Mouse (Mus musculus): ENCODE data around the gene Abcg5.

The Abcg5 gene

GRCm38 (mm10) chr17:84645119-84645518 lies 37.7 kb downstream of the Abcg5 start:
- DNase-seq (ENCODE audit: low read depth, low spot score) = no peak

- no peak for DNase-seq (ENCODE audit: low read depth, low spot score)
Observed at GRCm38 (mm10) chr17:84644292-84645050, 38.3 kb downstream of the Abcg5 start.

DNA sequence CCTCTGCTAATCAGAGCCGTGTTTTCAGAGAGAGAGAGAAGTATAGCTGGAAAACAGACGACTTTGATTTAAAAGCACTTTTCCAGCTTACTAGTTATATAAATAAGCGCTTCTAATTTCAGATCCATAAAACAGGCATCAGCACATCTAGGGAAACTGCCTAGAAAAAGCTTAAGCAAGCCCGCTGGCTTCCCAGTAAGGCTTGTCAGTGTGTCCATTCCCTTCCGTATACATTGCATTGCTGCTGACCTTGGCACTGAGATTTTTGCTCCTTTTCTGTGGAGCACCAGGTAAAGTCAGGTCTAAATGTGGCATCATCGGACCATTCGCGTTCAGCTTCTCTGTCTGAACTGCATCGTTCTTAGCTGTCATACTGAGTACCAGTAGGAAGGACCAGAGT lies 40.5 kb downstream of the Abcg5 start:
- no peak for DNase-seq (ENCODE audit: low read depth, low spot score)

- DNase-seq (ENCODE audit: low read depth, low spot score) = no peak
Observed at GRCm38 (mm10) chr17:84641893-84642292, 40.9 kb downstream of the Abcg5 start.

DNA sequence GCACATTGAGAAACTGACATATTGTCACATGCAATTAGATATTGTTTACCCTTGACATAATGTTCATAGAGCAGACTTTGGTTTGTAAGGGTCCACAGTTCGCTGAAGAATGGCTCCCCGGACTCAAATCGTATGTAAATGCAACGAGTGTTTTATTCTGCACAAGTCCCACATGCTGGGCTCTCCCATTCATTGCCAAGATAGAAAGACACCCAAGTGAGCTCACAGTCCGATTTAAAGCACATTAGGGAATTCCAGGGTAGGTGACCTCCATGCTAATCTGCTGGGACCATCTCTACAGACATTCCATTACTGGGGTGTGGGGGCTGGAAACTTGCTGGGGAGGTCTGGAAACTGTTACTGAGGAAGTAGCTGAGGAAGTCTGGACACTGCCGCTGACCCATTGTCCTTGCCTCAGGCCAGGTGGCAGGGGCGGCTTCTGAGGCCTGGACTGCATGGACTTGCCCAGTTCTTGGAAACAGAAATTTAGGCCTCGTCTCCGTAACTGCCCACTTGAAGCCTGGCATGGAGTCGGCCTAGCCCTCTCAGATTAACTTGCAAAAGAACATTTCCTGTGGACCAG lies 42.9 kb downstream of the Abcg5 start:
- DNase-seq (ENCODE audit: low read depth, low spot score) = no peak

- no peak for DNase-seq (ENCODE audit: low read depth, low spot score)
Observed at GRCm38 (mm10) chr17:84637971-84638370, 44.8 kb downstream of the Abcg5 start.

DNA sequence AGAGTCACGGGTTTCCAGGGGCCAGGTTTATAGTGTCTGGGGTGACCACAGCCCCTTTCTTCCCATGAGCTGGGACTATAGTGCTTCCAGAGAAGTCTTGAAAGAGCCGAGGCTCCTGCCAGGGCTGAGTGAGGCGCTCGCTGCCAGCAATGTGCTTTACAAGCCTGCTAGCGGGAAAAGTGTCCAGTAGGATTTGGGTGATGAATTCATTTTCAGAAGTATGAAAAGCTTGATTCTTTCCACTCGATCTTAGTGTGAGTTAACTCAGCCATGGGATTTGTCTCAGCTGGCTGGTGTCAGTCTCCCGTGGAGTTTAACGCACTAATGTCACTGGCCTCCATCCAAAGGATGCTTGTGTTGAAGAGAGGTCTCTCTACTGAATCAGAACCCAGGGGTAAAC lies 46.5 kb downstream of the Abcg5 start:
- no peak for DNase-seq (ENCODE audit: low read depth, low spot score)

- DNase-seq (ENCODE audit: low read depth, low spot score) = no peak
Observed at GRCm38 (mm10) chr17:84633443-84633842, 49.4 kb downstream of the Abcg5 start.

DNA sequence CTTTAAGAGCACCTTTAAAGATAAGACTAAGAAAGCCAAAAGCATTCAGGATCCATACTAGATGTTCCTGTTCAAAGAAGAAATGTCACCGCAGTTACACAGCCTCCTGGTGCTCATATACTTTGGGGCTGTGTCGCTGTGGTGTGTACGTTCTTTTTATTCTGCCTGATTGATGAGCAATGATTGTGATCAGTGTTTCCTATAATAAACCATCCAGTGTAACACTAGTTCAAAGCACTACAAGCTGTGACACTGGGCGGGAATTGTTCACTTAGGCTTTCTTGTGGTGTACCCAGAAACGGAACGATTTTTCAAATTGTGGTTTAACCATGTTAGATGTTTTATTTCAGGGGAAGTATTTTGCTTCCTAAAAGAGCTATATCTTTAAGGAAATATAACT lies 51.0 kb downstream of the Abcg5 start:
- DNase-seq (ENCODE audit: low read depth, low spot score) = no peak

GRCm38 (mm10) chr17:84628611-84629010 lies 54.2 kb downstream of the Abcg5 start:
- no peak for DNase-seq (ENCODE audit: low read depth, low spot score)

DNA sequence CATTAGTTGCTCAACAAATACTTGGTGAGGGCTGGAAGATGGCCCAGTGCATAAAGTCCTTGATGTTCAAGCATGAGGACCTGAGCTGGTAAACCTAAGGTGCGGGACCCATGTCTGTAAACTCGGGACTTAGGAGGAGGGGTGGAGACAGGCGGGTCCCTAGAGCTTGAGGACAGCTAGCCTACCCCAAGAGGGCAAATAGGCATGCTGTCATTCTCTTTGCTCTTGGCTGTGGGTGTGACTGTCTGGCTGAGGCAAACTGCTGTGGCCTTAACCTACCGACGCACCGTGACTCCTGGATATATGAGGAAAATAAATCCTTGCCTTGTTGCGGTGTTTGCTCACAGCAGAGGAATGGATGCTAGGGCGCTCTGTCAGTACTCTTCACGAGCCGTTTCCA lies 55.1 kb downstream of the Abcg5 start:
- DNase-seq (ENCODE audit: low read depth, low spot score) = no peak

DNA sequence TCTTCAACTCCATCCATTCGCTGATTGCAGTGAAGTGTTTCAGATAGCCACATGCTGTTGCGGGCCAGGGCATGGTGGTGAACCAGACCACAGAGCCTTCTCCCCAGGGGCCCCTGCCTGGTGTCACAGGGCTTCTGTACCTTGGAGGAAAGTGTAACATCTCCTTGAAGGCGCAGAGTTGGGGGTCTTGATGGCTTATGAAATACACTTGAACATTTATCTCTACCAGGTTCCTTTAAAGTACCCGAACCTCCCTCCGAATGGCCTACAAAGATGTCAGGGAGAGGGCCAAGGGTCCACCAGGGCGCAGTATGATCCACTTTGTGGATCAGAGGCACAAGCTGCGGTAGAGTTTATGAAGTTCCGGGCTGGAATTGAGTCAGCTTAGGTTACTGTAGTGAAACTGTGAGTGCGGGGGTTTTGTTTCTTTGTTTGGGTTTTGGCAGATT lies 55.9 kb downstream of the Abcg5 start:
- DNase-seq (ENCODE audit: low read depth, low spot score) = no peak

GRCm38 (mm10) chr17:84626276-84626856 lies 56.4 kb downstream of the Abcg5 start, which contains the start of gene Dync2li1:
TSS of gene Dync2li1 (plus strand) at chr17:84626496.
- peak; percentile 97 for DNase-seq (ENCODE audit: low read depth, low spot score)

DNA sequence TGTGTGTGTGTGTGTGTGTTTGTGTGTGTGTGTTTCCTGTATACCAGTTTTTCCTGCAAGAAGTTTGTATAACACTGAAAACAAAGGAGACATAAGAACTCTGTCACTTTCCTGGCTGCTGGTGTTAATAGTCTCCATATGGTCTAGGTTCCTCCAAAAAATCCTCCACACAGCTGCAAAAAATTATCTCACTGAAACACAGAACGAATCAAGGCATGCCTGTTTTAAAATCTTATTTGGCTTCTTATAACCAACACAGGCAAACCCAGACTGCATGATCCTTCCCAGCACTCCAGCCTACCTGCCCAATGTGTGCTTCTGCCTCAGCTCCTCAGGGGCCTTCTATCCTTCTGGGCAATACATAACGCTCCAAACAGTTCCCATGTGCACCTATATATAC lies 59.9 kb downstream of the Abcg5 start:
- no peak for DNase-seq (ENCODE audit: low read depth, low spot score)

DNA sequence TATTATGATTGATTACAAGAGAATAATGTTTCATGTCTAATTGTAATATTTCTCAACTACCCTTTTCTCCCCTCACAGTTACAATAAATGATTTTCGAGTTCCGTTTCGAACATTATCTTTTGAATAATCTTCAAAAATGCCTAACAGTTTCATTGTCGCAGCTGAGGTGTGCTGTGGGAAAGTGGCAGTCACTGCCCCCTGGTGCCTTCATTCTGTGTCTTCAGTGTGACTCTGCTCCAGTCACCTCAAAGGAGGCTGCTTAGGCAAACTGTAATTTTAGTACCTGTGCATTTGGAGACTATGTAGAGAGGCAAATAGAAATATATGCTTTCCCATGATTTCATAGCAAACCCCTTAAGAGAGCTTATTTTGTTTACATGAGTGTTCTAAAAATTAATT lies 60.8 kb downstream of the Abcg5 start:
- DNase-seq (ENCODE audit: low read depth, low spot score) = no peak

DNA sequence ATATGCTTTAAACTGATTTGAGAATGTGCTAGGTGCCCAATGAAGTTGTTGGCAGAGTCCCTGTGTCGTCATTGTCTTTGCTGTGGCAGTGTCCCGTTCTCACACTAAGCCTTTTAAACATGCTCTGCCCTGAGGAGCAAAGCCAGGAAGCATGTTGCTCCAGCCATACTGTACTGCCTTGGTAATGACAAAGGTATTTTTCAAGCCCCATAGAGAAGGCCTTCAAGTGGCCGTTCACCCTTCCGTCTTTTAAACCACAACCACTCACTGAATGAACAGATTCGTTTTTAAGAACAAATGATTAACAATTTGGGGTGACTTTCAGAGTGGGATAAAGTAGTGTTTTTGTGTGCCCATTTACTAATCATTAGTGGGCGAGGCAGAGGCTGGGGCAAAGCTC lies 61.6 kb downstream of the Abcg5 start:
- DNase-seq (ENCODE audit: low read depth, low spot score) = no peak

GRCm38 (mm10) chr17:84620610-84621009 lies 62.2 kb downstream of the Abcg5 start:
- DNase-seq (ENCODE audit: low read depth, low spot score) = no peak

DNA sequence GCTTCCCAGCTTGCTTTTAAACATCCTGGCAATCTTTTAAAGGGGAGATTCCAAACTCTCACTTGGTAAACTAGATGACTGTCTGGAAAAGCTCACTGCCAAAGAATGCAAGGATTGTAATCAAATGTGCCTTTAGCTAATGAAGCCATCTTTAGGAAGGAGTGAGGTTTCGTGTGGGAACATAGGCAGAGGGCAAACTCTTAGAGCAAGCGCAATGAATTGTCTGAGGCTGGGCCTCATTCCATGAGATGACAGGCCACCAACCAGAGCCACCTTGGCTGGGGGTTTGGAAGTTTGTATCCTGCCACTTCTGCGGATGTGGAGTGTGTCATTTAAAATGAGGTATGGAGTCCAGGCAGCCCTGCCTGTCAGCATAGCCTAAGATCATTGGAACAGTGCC lies 62.7 kb downstream of the Abcg5 start:
- no peak for DNase-seq (ENCODE audit: low read depth, low spot score)

DNA sequence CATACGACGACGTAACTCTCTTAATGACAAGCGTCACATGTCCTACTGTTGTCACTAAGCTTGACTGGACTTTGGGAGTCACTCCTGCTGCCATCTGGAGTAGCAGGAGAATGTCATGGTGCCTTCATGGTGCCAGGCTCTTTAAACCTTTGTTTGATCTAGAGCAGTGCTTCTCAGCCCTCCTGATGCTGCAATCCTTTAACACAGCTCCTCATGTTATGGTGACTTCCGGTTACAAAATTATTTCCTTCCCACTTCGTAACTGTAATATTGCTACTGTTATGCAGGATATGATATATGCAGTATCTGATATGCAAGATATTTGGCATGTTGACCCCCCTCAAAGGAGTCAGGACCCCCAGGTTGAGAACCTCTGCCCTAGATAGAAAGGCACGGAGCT lies 63.7 kb downstream of the Abcg5 start:
- no peak for DNase-seq (ENCODE audit: low read depth, low spot score)

GRCm38 (mm10) chr17:84617953-84618352 lies 64.9 kb downstream of the Abcg5 start:
- no peak for DNase-seq (ENCODE audit: low read depth, low spot score)

GRCm38 (mm10) chr17:84616526-84617074 lies 66.2 kb downstream of the Abcg5 start:
- DNase-seq (ENCODE audit: low read depth, low spot score) = no peak

- DNase-seq (ENCODE audit: low read depth, low spot score) = no peak
Observed at GRCm38 (mm10) chr17:84615811-84616210, 67.0 kb downstream of the Abcg5 start.

- no peak for DNase-seq (ENCODE audit: low read depth, low spot score)
Observed at GRCm38 (mm10) chr17:84611971-84612370, 70.8 kb downstream of the Abcg5 start.
